Mouse (Mus musculus) thymus, postnatal 36 days (tissue): ENCODE data around the gene Sacm1l.

Experiments used
- DNase-seq, 2 experiments: peaks; one replicate each; pipeline ENCODE4 v3.0.0; 2022; ENCODE audit warnings: mixed read lengths in 2 of 2

Gene Sacm1l

DNA sequence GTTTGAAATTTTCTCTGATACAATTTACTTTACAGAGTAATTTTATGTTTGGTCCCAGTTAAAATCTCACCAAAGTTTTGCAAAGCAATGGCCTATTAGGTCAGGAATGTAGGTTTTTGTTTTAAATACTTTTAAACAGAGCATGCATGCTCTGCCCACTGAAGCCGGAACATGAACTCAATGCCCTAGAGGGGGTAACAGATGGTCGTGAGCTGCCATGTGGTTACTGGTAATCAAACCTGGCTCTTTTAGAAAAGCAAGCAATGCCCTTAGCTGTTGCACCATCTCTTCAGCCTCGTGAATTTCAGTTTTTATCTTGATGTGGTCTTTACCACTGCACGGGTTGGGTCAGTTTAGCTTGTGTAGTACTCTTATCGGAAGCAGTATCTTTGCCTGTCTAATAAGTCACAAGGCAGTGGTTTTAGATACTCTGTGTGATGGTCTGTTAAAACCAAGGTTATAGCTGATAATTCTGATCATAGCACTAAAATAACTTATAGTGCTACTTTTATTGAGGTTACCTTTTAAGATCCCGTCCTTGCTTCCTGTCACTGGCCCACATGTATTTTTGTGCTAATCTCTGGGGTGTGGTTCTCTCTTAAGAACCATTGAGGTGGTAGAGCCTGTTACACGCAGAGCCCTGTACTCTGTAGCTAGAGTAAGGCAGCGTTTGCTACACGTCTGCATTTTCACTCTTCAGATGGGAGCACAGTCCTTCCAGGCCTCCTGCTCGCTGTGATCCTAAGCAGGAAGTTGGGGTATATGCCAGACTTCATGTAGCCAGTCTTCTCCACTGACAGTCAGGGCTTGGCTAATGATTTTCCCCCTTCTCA lies 48.0 kb downstream of the Sacm1l start:
- DNase-seq = no peak

DNA sequence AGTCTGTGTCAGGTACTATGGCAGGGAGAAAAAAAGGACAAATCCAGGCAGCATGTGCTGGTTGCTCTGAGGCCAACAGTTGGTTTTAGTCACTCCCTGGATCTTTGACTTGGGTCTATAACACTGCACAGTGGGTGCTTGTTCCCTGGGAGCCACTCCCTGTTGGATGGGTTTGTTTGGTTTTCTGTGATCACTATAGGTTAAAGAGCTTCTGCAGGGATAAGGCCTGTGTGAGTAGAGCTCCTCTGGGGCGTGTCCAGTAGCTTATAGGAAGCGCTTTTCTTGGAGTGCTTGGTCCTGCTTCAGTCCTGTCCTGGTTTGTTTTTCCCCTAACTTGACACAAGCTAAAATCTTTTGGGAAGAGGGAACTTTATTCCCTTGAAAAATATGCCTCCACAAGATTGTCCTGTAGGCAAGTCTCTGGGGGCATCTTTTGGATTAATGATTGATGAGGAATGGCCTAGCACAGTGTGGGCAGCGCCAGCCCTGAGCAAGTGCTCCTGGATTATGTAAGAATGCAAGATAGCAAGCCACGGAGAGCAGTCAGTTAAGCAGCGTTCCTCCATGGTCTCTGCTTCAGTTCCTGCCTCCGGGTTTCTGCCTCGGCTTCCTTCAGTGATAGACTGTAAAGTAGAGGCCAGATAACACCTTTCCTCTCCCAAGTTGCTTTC lies 59.8 kb downstream of the Sacm1l start:
- DNase-seq = no peak

DNA sequence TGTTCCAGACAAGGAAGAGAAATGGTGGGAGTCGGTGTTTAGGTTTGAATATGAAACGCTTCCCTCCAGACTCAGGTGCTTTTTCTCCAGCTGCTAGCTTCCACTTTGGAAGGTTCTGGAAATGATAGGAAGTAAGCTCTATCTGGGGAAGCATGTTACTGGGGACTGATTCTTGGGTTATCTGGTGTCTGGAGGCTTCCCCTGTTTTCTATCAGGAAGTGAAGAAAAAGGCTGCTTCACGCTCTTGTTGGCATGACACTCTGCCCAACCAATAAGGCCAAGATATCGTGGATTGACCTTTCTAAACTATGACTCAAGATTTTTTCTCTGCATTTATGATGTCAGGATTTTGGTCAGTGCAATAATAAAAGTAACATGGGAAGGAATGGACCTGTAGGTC lies 65.6 kb downstream of the Sacm1l start:
- DNase-seq = no peak

DNA sequence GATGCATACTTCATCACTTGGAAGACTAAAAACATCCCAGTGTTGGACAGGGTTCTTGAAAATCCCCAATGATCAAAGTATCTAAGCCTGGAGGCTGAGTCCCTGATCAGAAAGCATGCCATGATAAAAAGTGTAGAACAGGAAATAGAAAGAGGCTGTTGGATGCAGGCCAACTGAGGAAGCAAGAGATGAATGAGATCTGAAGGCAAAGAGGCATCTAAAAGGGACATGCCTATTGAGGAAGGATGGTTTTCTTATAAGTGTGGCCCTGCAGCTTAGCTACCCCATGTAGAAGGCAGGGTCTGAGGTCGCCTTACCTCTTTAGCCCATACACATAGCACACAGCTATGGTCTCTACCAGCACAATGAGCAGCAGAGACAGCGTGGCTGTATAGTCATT lies 67.4 kb downstream of the Sacm1l start:
- no peak for DNase-seq

DNA sequence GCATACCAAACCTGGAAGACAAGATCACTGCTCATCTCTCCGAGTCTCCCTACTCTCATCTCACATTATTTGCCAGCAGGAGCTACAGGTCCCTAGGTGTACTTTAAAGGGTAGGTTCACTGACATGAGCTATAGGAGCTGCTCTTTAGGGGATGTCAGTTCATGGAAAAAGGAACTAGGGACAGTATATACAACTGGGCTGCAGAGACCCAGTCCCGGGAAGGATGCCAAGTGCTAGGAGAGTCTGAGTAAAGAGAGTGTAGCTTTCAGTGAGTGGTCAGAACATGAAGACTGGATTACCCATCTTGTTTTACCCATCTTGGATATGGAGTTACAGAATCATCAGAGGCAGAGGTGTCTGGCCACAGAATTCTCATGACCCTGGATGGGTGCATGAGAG lies 67.8 kb downstream of the Sacm1l start:
- DNase-seq = no peak

DNA sequence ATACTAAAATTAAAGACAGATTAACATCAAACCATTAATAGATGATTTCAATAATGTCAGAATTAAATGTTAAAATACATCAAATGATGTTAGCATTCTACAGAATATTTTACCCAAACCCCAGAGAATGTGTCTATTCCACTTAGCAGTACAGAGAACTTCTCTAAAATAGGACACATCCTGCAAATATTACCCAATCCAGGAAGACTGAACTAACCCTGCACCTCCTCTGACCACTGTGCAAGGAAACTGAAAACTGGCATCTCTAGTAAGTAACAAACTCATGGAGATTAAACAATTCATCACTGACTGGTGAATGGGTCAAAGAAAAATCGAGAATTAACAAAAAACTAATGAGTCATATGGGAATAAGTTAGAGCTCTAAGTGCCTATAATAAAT lies 72.0 kb downstream of the Sacm1l start:
- DNase-seq = no peak

DNA sequence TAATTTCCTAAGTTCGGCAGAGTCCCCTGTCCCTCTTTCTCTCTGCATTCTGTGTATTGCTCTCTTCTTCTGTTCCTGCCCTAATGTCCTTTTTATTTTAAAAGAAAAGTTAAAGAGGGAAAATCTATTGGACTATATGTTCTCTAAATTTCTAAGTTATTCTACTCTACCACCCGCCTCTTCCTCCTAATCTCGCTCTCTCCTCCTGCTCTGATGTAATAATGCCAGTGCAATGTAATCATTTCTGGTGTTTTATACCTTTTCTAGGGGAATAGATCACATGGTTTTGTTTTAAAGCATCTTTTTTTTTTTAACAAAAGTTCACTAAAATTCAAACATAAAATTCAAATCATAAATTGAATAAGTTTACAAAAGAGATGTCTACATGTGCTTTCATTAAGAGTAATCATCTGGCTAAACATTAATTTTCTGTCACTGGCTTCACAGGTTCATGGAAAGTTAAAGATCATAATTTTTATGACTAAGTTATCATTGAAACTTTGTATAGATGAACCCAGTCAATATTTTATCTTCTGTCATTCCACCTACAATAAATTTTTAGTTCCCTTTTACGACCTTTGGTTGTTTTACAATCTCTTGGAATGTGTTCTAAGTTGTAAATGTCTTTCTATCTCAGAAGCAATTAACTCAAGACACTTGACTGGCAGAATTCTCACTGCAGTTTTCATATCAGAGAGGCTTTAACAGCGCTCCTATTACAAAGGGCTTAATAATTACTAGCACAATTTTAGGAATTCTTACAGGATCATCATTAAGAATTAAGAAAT lies 90.9 kb downstream of the Sacm1l start:
- DNase-seq = no peak

DNA sequence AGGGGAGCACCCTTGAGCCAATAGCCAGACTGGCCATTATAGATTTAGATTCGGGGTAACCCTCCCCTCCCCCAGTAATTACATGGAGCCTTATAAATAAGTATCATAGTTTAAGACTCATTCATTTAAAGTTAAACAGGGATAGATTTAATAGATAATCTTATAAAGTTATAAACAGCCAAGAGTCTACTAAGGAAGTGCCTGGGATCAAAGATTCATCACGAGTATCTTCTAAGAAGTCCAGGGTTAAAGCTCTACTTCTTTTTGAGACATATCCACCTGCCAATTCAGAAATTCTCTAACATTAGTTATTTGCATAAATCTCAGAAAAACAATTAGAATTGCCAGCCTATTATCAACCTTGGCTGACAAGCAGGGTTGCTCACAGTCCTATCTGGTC lies 95.2 kb downstream of the Sacm1l start:
- DNase-seq = no peak

DNA sequence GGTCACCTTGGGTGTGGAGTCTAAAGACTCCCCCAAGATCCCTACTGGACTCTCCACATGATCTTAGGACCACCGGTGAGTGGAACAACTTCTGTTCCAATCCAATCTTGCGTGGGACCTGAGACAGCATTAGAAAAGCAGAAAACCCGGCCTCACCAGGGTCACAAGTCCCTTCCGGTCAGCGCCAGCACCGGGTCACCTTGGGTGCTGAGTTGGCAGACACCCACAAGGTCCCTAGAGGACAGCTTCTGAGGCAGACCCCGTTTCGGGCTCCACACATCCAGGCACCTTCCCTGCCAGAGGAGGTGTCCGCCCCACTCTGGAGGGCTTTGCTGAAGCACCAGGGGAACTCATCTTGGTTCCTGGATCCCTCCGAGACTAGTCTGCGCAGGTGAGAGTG lies 96.3 kb downstream of the Sacm1l start:
- no peak for DNase-seq

DNA sequence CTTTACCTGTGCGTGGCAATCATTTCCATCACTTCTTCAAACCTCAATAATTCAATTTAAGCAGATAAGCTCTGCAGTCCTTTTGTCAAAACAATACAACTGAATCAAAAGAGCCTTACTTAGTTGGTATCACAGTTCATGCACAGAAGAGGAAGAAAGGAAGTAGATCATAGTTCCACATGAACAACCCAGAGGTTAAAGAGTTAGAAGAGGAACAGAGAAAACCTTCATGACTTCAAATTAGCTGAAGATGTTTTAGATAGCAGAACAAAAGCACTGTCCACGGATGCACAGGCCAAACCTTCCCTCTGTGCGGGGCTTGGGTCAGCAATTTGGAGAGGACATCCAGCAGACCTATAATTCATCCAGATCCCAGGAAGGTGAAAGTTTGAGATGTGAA lies 102.1 kb downstream of the Sacm1l start:
- no peak for DNase-seq

DNA sequence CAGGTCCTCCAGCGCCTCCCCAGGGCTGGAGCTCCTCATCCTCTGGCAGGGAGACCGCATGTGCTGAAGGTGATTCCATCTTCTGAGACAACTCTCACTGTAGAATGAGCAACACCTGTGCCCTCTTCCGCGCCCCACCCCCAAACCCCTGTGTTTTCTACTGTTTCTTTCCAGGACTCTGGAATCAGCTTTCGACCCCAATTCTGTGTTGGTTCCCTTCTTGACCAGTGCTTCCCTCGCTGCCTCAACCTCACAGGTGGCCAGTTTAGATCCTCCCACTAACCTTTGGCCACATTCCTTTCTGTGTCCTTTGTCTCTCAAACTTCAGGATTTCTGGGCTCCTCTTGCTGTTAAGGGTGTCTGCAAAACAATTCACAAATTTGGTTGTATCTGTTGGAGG lies 102.7 kb downstream of the Sacm1l start, which contains the start of gene Slc6a20b:
TSS of gene Slc6a20b (minus strand) at position 285 of the 400 bp plus-strand sequence.
- DNase-seq = no peak

DNA sequence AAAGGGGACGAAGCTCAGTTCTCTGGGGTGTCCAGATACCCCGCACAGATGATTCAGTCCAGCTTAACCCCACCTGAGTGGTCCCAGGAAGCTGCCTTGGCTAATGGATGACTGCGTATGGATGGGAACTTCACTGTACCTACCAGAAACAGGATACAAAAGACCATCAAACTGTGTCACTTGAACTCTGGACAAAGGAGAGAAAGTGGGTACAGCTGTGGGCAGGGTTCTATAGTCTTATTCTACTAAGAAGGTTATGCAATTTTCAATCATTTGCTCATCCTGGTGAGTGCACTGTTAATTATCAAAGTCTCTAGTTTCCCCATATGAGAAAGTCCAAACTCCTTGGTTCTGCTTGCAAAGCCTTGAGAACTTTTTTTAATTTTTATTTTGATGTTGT lies 103.4 kb downstream of the Sacm1l start:
- no peak for DNase-seq

DNA sequence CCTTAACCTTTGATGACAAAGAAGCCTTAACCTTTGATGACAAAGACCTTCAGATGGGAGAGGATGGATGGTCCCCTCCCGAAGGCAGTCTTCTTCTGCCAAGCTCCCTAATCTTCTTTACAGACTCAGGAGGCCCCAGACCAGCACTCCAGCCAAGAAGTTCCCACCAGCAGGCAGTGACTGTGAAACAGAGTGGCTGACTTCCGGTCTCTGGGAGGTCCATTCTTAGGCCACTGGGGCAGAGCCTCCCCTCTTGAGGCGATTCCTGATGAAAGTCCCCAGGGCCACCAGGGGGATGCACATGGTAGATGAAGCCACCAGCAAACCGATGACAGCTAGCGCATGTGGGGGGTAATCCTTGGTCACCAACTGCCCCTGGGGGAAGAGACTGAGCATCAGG lies 107.2 kb downstream of the Sacm1l start:
- DNase-seq = no peak

DNA sequence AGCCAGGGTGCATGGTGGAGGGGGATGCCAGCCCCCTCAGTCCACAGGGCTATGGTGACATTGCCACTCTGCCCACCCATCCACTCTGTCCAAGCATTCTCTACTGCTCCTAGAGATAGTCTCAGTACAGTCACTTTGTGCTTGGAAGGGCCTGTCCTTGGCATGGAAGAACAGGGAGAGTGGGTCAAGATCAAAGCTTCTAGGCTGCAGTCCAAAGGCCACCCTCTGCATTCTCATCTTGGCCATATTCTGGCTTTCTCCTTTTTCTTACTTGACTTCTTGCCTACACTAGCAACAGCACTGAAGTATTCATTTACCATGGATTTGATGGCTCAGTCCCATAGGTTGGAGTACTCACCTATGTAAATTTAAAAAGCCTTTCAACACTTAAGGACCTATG lies 108.7 kb downstream of the Sacm1l start:
- no peak for DNase-seq

DNA sequence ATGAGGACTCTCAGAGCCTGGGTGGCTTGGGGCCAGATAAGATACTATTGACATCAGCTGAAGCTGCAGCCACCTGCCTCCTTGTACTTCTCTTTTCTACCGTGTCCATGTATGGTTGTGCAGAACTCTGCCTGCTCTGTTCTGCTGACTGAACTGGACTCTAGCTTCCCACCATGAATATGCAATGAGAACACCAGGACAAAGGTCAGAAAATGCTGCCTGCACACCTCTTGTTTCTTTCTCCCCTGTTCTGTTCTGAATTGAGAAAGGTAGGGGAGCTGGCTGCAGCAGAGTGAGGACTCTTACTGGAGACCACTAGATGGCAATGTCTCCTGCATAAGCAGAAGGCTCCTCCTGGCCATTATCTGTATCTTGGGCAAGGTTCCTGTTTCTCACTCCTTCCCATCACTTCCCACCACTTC lies 109.1 kb downstream of the Sacm1l start:
- peak in 1 of 2 experiments; percentile 24 for DNase-seq

DNA sequence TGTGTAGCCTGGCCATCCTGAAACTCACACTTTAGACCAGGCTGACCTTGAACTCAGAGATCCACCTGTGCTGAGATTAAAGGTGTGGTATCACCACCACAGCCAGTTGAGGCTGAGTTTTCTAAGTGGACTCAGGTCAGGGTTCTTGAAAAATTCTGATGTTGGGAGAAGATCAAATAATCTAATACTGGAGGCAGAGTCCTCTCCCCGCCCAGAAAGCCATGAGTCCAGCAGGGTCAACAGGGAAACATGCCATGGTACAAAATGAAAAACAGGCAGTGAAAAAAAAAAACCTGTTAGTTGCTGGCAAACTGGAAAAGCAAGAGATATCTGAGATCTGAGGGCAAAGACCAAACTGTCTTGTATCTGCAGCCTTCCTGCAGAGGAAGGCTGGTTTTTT lies 110.5 kb downstream of the Sacm1l start:
- DNase-seq = no peak
